In genomic region chr2:34857728-34858127, GRCm38 (mm10) we compare ENCODE assay signal across 28 mouse cellular contexts. TPM values are rescaled to one million over a fixed set of nuclear protein-coding genes. Genes with fewer than 3 reads are reported as not detected.
"Had no signal": no experiment of that assay in that cellular context is flagged by ENCODE, and none has a peak within 500 bp of the region (broad histone marks: within the 10 kb centered on the region; RNA-seq: fewer than 3 reads in every experiment).

No protein-coding gene starts in this region.

- ATAC-seq: intestine, embryonic 16.5 days; midbrain, embryonic 15.5 days had no signal

- DNase-seq: kidney, adult 18-20 months; kidney, postnatal 25 days; layer of hippocampus, adult 9-11 months; lung, adult 18-20 months; lung, postnatal 10 days; lung, postnatal 36 days; right cerebral cortex, adult 18-20 months; right cerebral cortex, postnatal 14 days; spleen, adult 18-20 months; thymus, adult 18-20 months; thymus, postnatal 36 days had no signal

- H3K4me3 ChIP-seq: layer of hippocampus, adult 2 months; limb, embryonic 10.5 days; limb, embryonic 13.5 days; lung, embryonic 15.5 days; midbrain, embryonic 12.5 days; midbrain, embryonic 15.5 days; neural tube, embryonic 12.5 days; neural tube, embryonic 15.5 days had no signal

- H3K4me2 ChIP-seq: limb, embryonic 13.5 days; lung, embryonic 15.5 days; midbrain, embryonic 12.5 days; midbrain, embryonic 15.5 days; neural tube, embryonic 12.5 days; neural tube, embryonic 15.5 days had no signal

- H3K27ac ChIP-seq: kidney, postnatal 0 days; layer of hippocampus, adult 2 months; limb, embryonic 10.5 days; limb, embryonic 13.5 days; lung, embryonic 15.5 days; midbrain, embryonic 12.5 days; midbrain, embryonic 15.5 days; neural tube, embryonic 12.5 days; neural tube, embryonic 15.5 days had no signal

- H3K9ac ChIP-seq: limb, embryonic 13.5 days; lung, embryonic 15.5 days; midbrain, embryonic 12.5 days; midbrain, embryonic 15.5 days; neural tube, embryonic 12.5 days; neural tube, embryonic 15.5 days had no signal

- H3K27me3 ChIP-seq: limb, embryonic 13.5 days; lung, embryonic 15.5 days; midbrain, embryonic 12.5 days; midbrain, embryonic 15.5 days; neural tube, embryonic 12.5 days; neural tube, embryonic 15.5 days had no signal

- H3K4me1 ChIP-seq: limb, embryonic 10.5 days; limb, embryonic 13.5 days; lung, embryonic 15.5 days; midbrain, embryonic 12.5 days; midbrain, embryonic 15.5 days; neural tube, embryonic 12.5 days; neural tube, embryonic 15.5 days had no signal

- H3K9me3 ChIP-seq: limb, embryonic 10.5 days; limb, embryonic 13.5 days; lung, embryonic 15.5 days; midbrain, embryonic 12.5 days; midbrain, embryonic 15.5 days; neural tube, embryonic 12.5 days; neural tube, embryonic 15.5 days had no signal

RNA-seq across cellular contexts. Expression of gene Cutal, which starts 16.5 kb away (rescaled TPM):
- polyA plus RNA-seq: neural tube, embryonic 12.5 days had no signal

RNA-seq across cellular contexts. Expression of gene Gm34653, which starts 24.9 kb away (rescaled TPM):
- total RNA-seq: layer of hippocampus, adult 2 months; layer of hippocampus, postnatal 25 days; left cerebral cortex, postnatal 25 days had no signal
- polyA plus RNA-seq: intestine, embryonic 16.5 days; kidney, embryonic 14.5 days; kidney, postnatal 0 days; large intestine, adult 2 months; limb, embryonic 10.5 days; liver, adult 2 months; lung, embryonic 15.5 days; midbrain, embryonic 15.5 days; neural tube, embryonic 12.5 days; neural tube, embryonic 15.5 days; stomach, embryonic 16.5 days; testis, adult 2 months had no signal
